Mouse (Mus musculus): ENCODE measurements around the gene Rpp38. TPM values are rescaled to one million over a fixed set of nuclear protein-coding genes. Genes with fewer than 3 reads are reported as not detected.

Gene Rpp38
- total RNA-seq, 1 experiment from 2014 or later, result 11.3 TPM

- no peak for DNase-seq
Observed at GRCm38 (mm10) chr2:3285709-3286108, 46.7 kb downstream of the Rpp38 start.

- no peak for DNase-seq
Observed at GRCm38 (mm10) chr2:3285181-3285530, 47.3 kb downstream of the Rpp38 start.

- DNase-seq, result peak; percentile 62
Observed at GRCm38 (mm10) chr2:3284473-3285180, 47.8 kb downstream of the Rpp38 start.

- peak; percentile 99 for DNase-seq
Observed at GRCm38 (mm10) chr2:3283602-3284472, 48.6 kb downstream of the Rpp38 start, which contains the start of gene Nmt2. Gene Nmt2 (plus strand): TSS chr2:3284212.

GRCm38 (mm10) chr2:3282866-3283601 is 49.4 kb downstream of the Rpp38 start:
- peak; percentile 59 for DNase-seq

GRCm38 (mm10) chr2:3281311-3281710 is 51.1 kb downstream of the Rpp38 start:
- no peak for DNase-seq

Other genes starting within 250 kb of the Rpp38 start
- 27.7 and 33.6 TPM in 2 replicates for gene Fam171a1, start 218.4 kb downstream of the Rpp38 start, total RNA-seq (2021)
- gene Nmt2, start 48.4 kb downstream of the Rpp38 start, total RNA-seq (2021), result 71.5 and 103 TPM in 2 replicates
- gene Acbd7, start 3.5 kb upstream of the Rpp38 start, total RNA-seq (2021), result not detected in 2 replicates
- gene Olah, start 64.6 kb upstream of the Rpp38 start, total RNA-seq (2021), result 0.43 TPM in 1 of 2 replicates, not detected in the other
- 1.2 TPM in 1 of 2 replicates, not detected in the other for gene Meig1, start 90.0 kb upstream of the Rpp38 start, total RNA-seq (2021)
- 10.0 and 12.1 TPM in 2 replicates for gene Dclre1c, start 91.5 kb upstream of the Rpp38 start, total RNA-seq (2021)
- gene Suv39h2, start 142.4 kb upstream of the Rpp38 start, total RNA-seq (2021), result 1.6 and 3.1 TPM in 2 replicates
- gene Gm45902, start 180.1 kb upstream of the Rpp38 start, total RNA-seq (2021), result 2.5 and 3.7 TPM in 2 replicates
- gene Hspa14, start 180.2 kb upstream of the Rpp38 start, total RNA-seq (2021), result 40.8 and 44.7 TPM in 2 replicates
- 2.0 and 3.8 TPM in 2 replicates for gene Cdnf, start 180.4 kb upstream of the Rpp38 start, total RNA-seq (2021)
- 9.5 and 15.9 TPM in 2 replicates for gene Fam107b, start 237.8 kb upstream of the Rpp38 start, total RNA-seq (2021)

Data from adrenal gland, postnatal 25 days (tissue).